Mouse (Mus musculus): ENCODE data around the gene Neurog3. TPM values are rescaled to one million over a fixed set of nuclear protein-coding genes. Genes with fewer than 3 reads are reported as not detected.

Neurog3 gene
- polyA plus RNA-seq, 1 experiment from 2014 or later, result not detected

Other genes with a start within 250 kb of the Neurog3 start
- 8.2 and 9.1 TPM in 2 replicates for gene Col13a1, start 154.0 kb upstream of the Neurog3 start, polyA plus RNA-seq (2015; fragmentation: Nextera tagmentation; extraction: Ambion mirVana)
- gene Fam241b, start 10.8 kb downstream of the Neurog3 start, polyA plus RNA-seq (2015; fragmentation: Nextera tagmentation; extraction: Ambion mirVana), result 16.6 and 20.1 TPM in 2 replicates
- gene Tspan15, start 98.2 kb downstream of the Neurog3 start, polyA plus RNA-seq (2015; fragmentation: Nextera tagmentation; extraction: Ambion mirVana), result 16.3 and 17.2 TPM in 2 replicates
- not detected in 2 replicates for gene Tacr2, start 119.3 kb downstream of the Neurog3 start, polyA plus RNA-seq (2015; fragmentation: Nextera tagmentation; extraction: Ambion mirVana)
- gene Hk1, start 246.8 kb downstream of the Neurog3 start, polyA plus RNA-seq (2015; fragmentation: Nextera tagmentation; extraction: Ambion mirVana), result 48.8 and 48.9 TPM in 2 replicates

All from limb, embryonic 15.5 days (tissue).